Mouse (Mus musculus) urinary bladder, postnatal 10 days (tissue): ENCODE data around the gene Ttc37.

Source experiments
- DNase-seq: peaks from one replicate; pipeline ENCODE4 v3.0.0; 2022; ENCODE audit warnings: low spot score

The Ttc37 gene

GRCm38 (mm10) chr13:76157508-76157907, 59.0 kb downstream of the Ttc37 start:
- DNase-seq = no peak

GRCm38 (mm10) chr13:76160587-76160986, 62.1 kb downstream of the Ttc37 start:
- DNase-seq = no peak

GRCm38 (mm10) chr13:76174297-76174696, 75.8 kb downstream of the Ttc37 start:
- DNase-seq = no peak

GRCm38 (mm10) chr13:76178700-76179099, 80.2 kb downstream of the Ttc37 start:
- no peak for DNase-seq

GRCm38 (mm10) chr13:76187651-76188050, 89.1 kb downstream of the Ttc37 start:
- no peak for DNase-seq

- no peak for DNase-seq
Observed at GRCm38 (mm10) chr13:76189190-76189589, 90.7 kb downstream of the Ttc37 start.

- DNase-seq = no peak
Observed at GRCm38 (mm10) chr13:76190273-76190672, 91.7 kb downstream of the Ttc37 start.

- no peak for DNase-seq
Observed at GRCm38 (mm10) chr13:76194937-76195336, 96.4 kb downstream of the Ttc37 start.

GRCm38 (mm10) chr13:76195431-76196138, 97.1 kb downstream of the Ttc37 start:
- DNase-seq = no peak

- DNase-seq = no peak
Observed at GRCm38 (mm10) chr13:76197297-76197848, 98.8 kb downstream of the Ttc37 start.

- DNase-seq = no peak
Observed at GRCm38 (mm10) chr13:76199943-76200342, 101.4 kb downstream of the Ttc37 start.

GRCm38 (mm10) chr13:76214928-76215327, 116.4 kb downstream of the Ttc37 start:
- no peak for DNase-seq

- no peak for DNase-seq
Observed at GRCm38 (mm10) chr13:76215397-76215796, 116.9 kb downstream of the Ttc37 start.
